Comparison of ENCODE assay signal across 20 mouse cellular contexts in genomic region chr7:49012027-49012426, GRCm38 (mm10).
DNase-seq lines count a peak whose midpoint lies in the region; ATAC-seq and TF ChIP-seq lines count a peak whose summit lies in the region.
"Had no signal": no experiment of that assay in that cellular context is flagged by ENCODE, and none has a peak within 500 bp of the region (broad histone marks: within the 10 kb centered on the region; RNA-seq: fewer than 3 reads in every experiment).

No protein-coding gene starts in this region.

- 60% methylated on average over 1 of the region's 1 CpGs for WGBS in heart, postnatal 0 days
- WGBS in heart, embryonic 11.5 days (ENCODE audit: insufficient replicate concordance), result 62% methylated on average over 1 of the region's 1 CpGs
- WGBS in midbrain, postnatal 0 days, result 48% methylated on average over 1 of the region's 1 CpGs
- 58% methylated on average over 1 of the region's 1 CpGs for WGBS in midbrain, embryonic 13.5 days

- H3K4me1 ChIP-seq in heart, postnatal 0 days (ENCODE audit: control insufficient read depth, insufficient read depth), result no peaks in the 10 kb centered on the region
- peaks cover 6% of the 10 kb centered on the region for H3K4me1 ChIP-seq in heart, embryonic 11.5 days (ENCODE audit: control insufficient read depth, insufficient read depth, low read length)
- H3K4me1 ChIP-seq in midbrain, postnatal 0 days (ENCODE audit: insufficient read depth, low read length), result 0 out of 2 replicates have a peak, but pooled peaks cover 2% of the 10 kb centered on the region
- H3K4me1 ChIP-seq in midbrain, embryonic 13.5 days (replicated peaks), result peaks cover 52% of the 10 kb centered on the region
- H3K4me1 ChIP-seq: embryonic facial prominence, embryonic 13.5 days; liver, embryonic 15.5 days; stomach, embryonic 15.5 days had no signal

- TF ChIP-seq CTCF in heart, postnatal 0 days (IDR thresholded peaks at IDR 0.05; ENCODE audit: low read depth), result 0 out of 2 replicates have a peak, but pooled peaks have one; percentile 7
- TF ChIP-seq CTCF in left cerebral cortex, adult 2 months (IDR thresholded peaks at IDR 0.05), result peak; percentile 49
- peak; percentile 63 for TF ChIP-seq CTCF in midbrain, postnatal 0 days (IDR thresholded peaks at IDR 0.05)

- intact Hi-C loops in left cerebral cortex, adult 2 months (cut with DNase I), result no loop called here

- no peak overlapping the region for H3K9ac ChIP-seq in heart, postnatal 0 days (replicated peaks; ENCODE audit: low read depth, low read length)
- no peak overlapping the region for H3K9ac ChIP-seq in heart, embryonic 11.5 days (ENCODE audit: low read depth, low read length)
- H3K9ac ChIP-seq in midbrain, postnatal 0 days (replicated peaks; ENCODE audit: low read length, poor library complexity, severe bottlenecking), result no peak overlapping the region
- no peak overlapping the region for H3K9ac ChIP-seq in midbrain, embryonic 13.5 days (replicated peaks)
- H3K9ac ChIP-seq: embryonic facial prominence, embryonic 13.5 days; kidney, embryonic 15.5 days; liver, embryonic 15.5 days; stomach, embryonic 15.5 days had no signal

- no peak overlapping the region for H3K27ac ChIP-seq in heart, postnatal 0 days (ENCODE audit: low read depth)
- H3K27ac ChIP-seq in heart, embryonic 11.5 days (ENCODE audit: low read depth, low read length), result no peak overlapping the region
- H3K27ac ChIP-seq in left cerebral cortex, adult 2 months, result no peak overlapping the region
- no peak overlapping the region for H3K27ac ChIP-seq in midbrain, postnatal 0 days (ENCODE audit: low read depth, low read length)
- no peak overlapping the region for H3K27ac ChIP-seq in midbrain, embryonic 13.5 days
- H3K27ac ChIP-seq: embryonic facial prominence, embryonic 13.5 days; kidney, embryonic 15.5 days; liver, embryonic 15.5 days; stomach, embryonic 15.5 days had no signal

- H3K27me3 ChIP-seq in heart, postnatal 0 days (ENCODE audit: control insufficient read depth, insufficient read depth, low read length), result no peaks in the 10 kb centered on the region
- no peaks in the 10 kb centered on the region for H3K27me3 ChIP-seq in heart, embryonic 11.5 days (ENCODE audit: control insufficient read depth, insufficient read depth, low read length)
- no peaks in the 10 kb centered on the region for H3K27me3 ChIP-seq in midbrain, postnatal 0 days (ENCODE audit: insufficient read depth, low read length)
- H3K27me3 ChIP-seq in midbrain, embryonic 13.5 days, result no peaks in the 10 kb centered on the region
- H3K27me3 ChIP-seq: stomach, embryonic 15.5 days had no signal

- no peak for ATAC-seq in heart, postnatal 0 days (ENCODE audit: insufficient read depth, low read depth)
- ATAC-seq in heart, embryonic 11.5 days (replicated peaks; ENCODE audit: insufficient number of reproducible peaks, low FRiP score, low TSS enrichment), result no peak
- ATAC-seq in midbrain, postnatal 0 days (ENCODE audit: low FRiP score), result no peak
- ATAC-seq in midbrain, embryonic 13.5 days, result no peak
- peak; percentile 80 for ATAC-seq in megakaryocyte-erythroid progenitor cell, adult 5-6 weeks (replicated peaks; ENCODE audit: low FRiP score, low TSS enrichment, poor library complexity, severe bottlenecking)
- no peak for ATAC-seq in monocyte, adult 5-6 weeks (replicated peaks; ENCODE audit: insufficient number of reproducible peaks, low FRiP score, low TSS enrichment, poor library complexity, severe bottlenecking)
- ATAC-seq: activated CD4-positive, CD25-positive, alpha-beta regulatory T cell, adult 4 months had no signal

- no peak overlapping the region for H3K4me3 ChIP-seq in heart, postnatal 0 days (ENCODE audit: low read depth, low read length)
- H3K4me3 ChIP-seq in heart, embryonic 11.5 days (ENCODE audit: low read depth, low read length), result no peak overlapping the region
- H3K4me3 ChIP-seq in left cerebral cortex, adult 2 months, result no peak overlapping the region
- H3K4me3 ChIP-seq in midbrain, postnatal 0 days (ENCODE audit: low read depth, low read length), result no peak overlapping the region
- H3K4me3 ChIP-seq in midbrain, embryonic 13.5 days (replicated peaks), result no peak overlapping the region
- H3K4me3 ChIP-seq: embryonic facial prominence, embryonic 13.5 days; kidney, embryonic 15.5 days; liver, embryonic 15.5 days; myocyte; stomach, embryonic 15.5 days had no signal

- DNase-seq in heart, postnatal 0 days (ENCODE audit: low spot score), result no peak
- no peak for DNase-seq in left cerebral cortex, adult 2 months (ENCODE audit: extremely low spot score in 1 of 2, low spot score in 2 of 2)
- DNase-seq in left cerebral cortex, adult 11 months (ENCODE audit: low spot score), result no peak
- no peak for DNase-seq in midbrain, postnatal 0 days (ENCODE audit: low spot score)
- DNase-seq: adrenal gland, postnatal 36 days; cerebellum, adult 8-10 months; gastrocnemius, postnatal 10 days; heart, adult 18-20 months; lung, postnatal 4 days; right cerebral cortex, adult 18-20 months had no signal

- no peaks in the 10 kb centered on the region for H3K36me3 ChIP-seq in heart, postnatal 0 days (replicated peaks; ENCODE audit: control insufficient read depth, insufficient read depth, low read length)
- no peaks in the 10 kb centered on the region for H3K36me3 ChIP-seq in heart, embryonic 11.5 days (ENCODE audit: control insufficient read depth, insufficient read depth, low read length)
- no peaks in the 10 kb centered on the region for H3K36me3 ChIP-seq in midbrain, postnatal 0 days (ENCODE audit: insufficient read depth, low read length)
- H3K36me3 ChIP-seq in midbrain, embryonic 13.5 days, result no peaks in the 10 kb centered on the region
- H3K36me3 ChIP-seq: embryonic facial prominence, embryonic 13.5 days; kidney, embryonic 15.5 days; liver, embryonic 15.5 days; stomach, embryonic 15.5 days had no signal

- H3K4me2 ChIP-seq in heart, postnatal 0 days (ENCODE audit: low read depth, low read length), result no peak overlapping the region
- H3K4me2 ChIP-seq in heart, embryonic 11.5 days, result no peak overlapping the region
- H3K4me2 ChIP-seq in midbrain, postnatal 0 days (ENCODE audit: low read depth, low read length, poor library complexity, severe bottlenecking), result no peak overlapping the region
- H3K4me2 ChIP-seq in midbrain, embryonic 13.5 days (replicated peaks), result no peak overlapping the region
- H3K4me2 ChIP-seq: embryonic facial prominence, embryonic 13.5 days; kidney, embryonic 15.5 days; liver, embryonic 15.5 days; stomach, embryonic 15.5 days had no signal

- H3K9me3 ChIP-seq in heart, postnatal 0 days (replicated peaks; ENCODE audit: control insufficient read depth, low read length), result no peaks in the 10 kb centered on the region
- no peaks in the 10 kb centered on the region for H3K9me3 ChIP-seq in heart, embryonic 11.5 days (replicated peaks; ENCODE audit: control insufficient read depth, low read length)
- no peaks in the 10 kb centered on the region for H3K9me3 ChIP-seq in midbrain, postnatal 0 days (ENCODE audit: low read length)
- H3K9me3 ChIP-seq in midbrain, embryonic 13.5 days, result no peaks in the 10 kb centered on the region
- H3K9me3 ChIP-seq: embryonic facial prominence, embryonic 13.5 days; kidney, embryonic 15.5 days; liver, embryonic 15.5 days; stomach, embryonic 15.5 days had no signal

- no peak for TF ChIP-seq EP300 in heart, postnatal 0 days (IDR thresholded peaks at IDR 0.05; ENCODE audit: low read depth)

Comparison
In these comparisons a context has a peak if more than half of its experiments do, and no peak if none do; other contexts are left out.
1. CTCF ChIP-seq: peak in every context shown above with its lines; median percentile 63 in midbrain, postnatal 0 days; 49 in left cerebral cortex, adult 2 months; 7 in heart, postnatal 0 days.